Comparison of ENCODE assay signal across 11 mouse cellular contexts in the genomic region with DNA sequence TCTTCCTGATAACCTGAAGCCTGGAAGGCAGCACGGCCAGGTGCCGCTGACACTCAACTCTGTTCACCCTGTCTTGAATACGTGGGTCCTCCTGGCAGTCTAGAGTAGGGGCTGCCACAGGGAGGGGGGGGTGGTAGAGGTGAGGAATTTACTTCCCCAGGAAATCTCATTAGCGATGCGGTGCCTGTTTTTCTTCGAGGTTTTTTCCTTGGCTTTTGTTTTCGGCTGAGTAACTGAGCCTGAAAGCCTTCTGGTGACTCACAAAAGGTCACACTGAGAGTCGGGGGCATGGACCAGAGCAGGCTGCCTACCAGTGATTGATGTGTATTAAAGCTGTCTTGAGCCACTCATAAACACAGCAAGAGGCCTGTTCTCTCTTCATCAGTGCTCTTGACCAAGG.
DNase-seq lines count a peak whose midpoint lies in the region; ATAC-seq and TF ChIP-seq lines count a peak whose summit lies in the region.
"Had no signal": no experiment of that assay in that cellular context is flagged by ENCODE, and none has a peak within 500 bp of the region (broad histone marks: within the 10 kb centered on the region; RNA-seq: fewer than 3 reads in every experiment).

No protein-coding gene starts in this region.

- TF ChIP-seq CTCF in lung, embryonic 14.5 days (IDR thresholded peaks at IDR 0.05; ENCODE audit: low read depth), result no peak
- TF ChIP-seq CTCF in liver, postnatal 0 days (IDR thresholded peaks at IDR 0.05; ENCODE audit: low read depth), result no peak

- H3K4me1 ChIP-seq in lung, embryonic 14.5 days (ENCODE audit: insufficient read depth), result no peaks in the 10 kb centered on the region
- H3K4me1 ChIP-seq in liver, postnatal 0 days (ENCODE audit: insufficient read depth), result no peaks in the 10 kb centered on the region
- H3K4me1 ChIP-seq: stomach, embryonic 15.5 days had no signal

- no peaks in the 10 kb centered on the region for H3K36me3 ChIP-seq in lung, embryonic 14.5 days (ENCODE audit: insufficient read depth)
- H3K36me3 ChIP-seq in liver, postnatal 0 days (replicated peaks; ENCODE audit: insufficient read depth, low read length), result no peaks in the 10 kb centered on the region
- H3K36me3 ChIP-seq: stomach, embryonic 15.5 days had no signal

- no peak overlapping the region for H3K4me3 ChIP-seq in lung, embryonic 14.5 days (ENCODE audit: low read depth, low read length)
- H3K4me3 ChIP-seq in liver, postnatal 0 days (ENCODE audit: low read depth, low read length), result no peak overlapping the region
- H3K4me3 ChIP-seq: stomach, embryonic 15.5 days had no signal

- DNase-seq in adrenal gland, adult 2 months, result peak; percentile 38
- no peak for DNase-seq in adrenal gland, adult 18-20 months (ENCODE audit: low spot score in 2 of 2)
- DNase-seq in lung, embryonic 14.5 days, result peak; percentile 36
- DNase-seq in lung, adult 18-20 months, result no peak
- peak; percentile 84 for DNase-seq in mesoderm, embryonic 11.5 days (ENCODE audit: low read depth, low spot score)
- peak; percentile 42 for DNase-seq in retina, postnatal 1 day
- no peak for DNase-seq in frontal cortex, postnatal 10 days (ENCODE audit: low spot score in 2 of 2)
- no peak for DNase-seq in liver, postnatal 0 days
- DNase-seq: gastrocnemius, postnatal 36 days had no signal

- H3K4me2 ChIP-seq in lung, embryonic 14.5 days, result no peak overlapping the region
- no peak overlapping the region for H3K4me2 ChIP-seq in liver, postnatal 0 days (ENCODE audit: low read depth, low read length)
- H3K4me2 ChIP-seq: stomach, embryonic 15.5 days had no signal

- H3K9me3 ChIP-seq in lung, embryonic 14.5 days (ENCODE audit: low read depth, low read length), result no peaks in the 10 kb centered on the region
- no peaks in the 10 kb centered on the region for H3K9me3 ChIP-seq in liver, postnatal 0 days (ENCODE audit: low read length)
- H3K9me3 ChIP-seq: stomach, embryonic 15.5 days had no signal

- no peak for TF ChIP-seq EP300 in liver, postnatal 0 days (IDR thresholded peaks at IDR 0.05; ENCODE audit: low read depth)

- ATAC-seq in lung, embryonic 14.5 days (ENCODE audit: insufficient read depth), result peak; percentile 60; the same call in 1 of the 2 replicates
- ATAC-seq in liver, postnatal 0 days, result no peak
- ATAC-seq: inflammation-experienced regulatory T-cells, adult 6 months had no signal

- H3K27me3 ChIP-seq in lung, embryonic 14.5 days (ENCODE audit: insufficient read depth, low read length), result no peaks in the 10 kb centered on the region
- no peaks in the 10 kb centered on the region for H3K27me3 ChIP-seq in liver, postnatal 0 days (ENCODE audit: insufficient read depth, low read length)
- H3K27me3 ChIP-seq: stomach, embryonic 15.5 days had no signal

- WGBS in lung, embryonic 14.5 days, result 18% methylated on average over 8 of the region's 8 CpGs
- 28% methylated on average over 8 of the region's 8 CpGs for whole genome bisulfite sequencing in liver, postnatal 0 days (ENCODE audit: insufficient replicate concordance)

- H3K9ac ChIP-seq in lung, embryonic 14.5 days, result no peak overlapping the region
- no peak overlapping the region for H3K9ac ChIP-seq in liver, postnatal 0 days (replicated peaks)
- H3K9ac ChIP-seq: stomach, embryonic 15.5 days had no signal

- no peak overlapping the region for H3K27ac ChIP-seq in lung, embryonic 14.5 days (ENCODE audit: low read depth)
- no peak overlapping the region for H3K27ac ChIP-seq in liver, postnatal 0 days (ENCODE audit: low read depth)
- H3K27ac ChIP-seq: stomach, embryonic 15.5 days had no signal

Comparison
In these comparisons a context has a peak if more than half of its experiments do, and no peak if none do; other contexts are left out.
1. DNase-seq: peak in adrenal gland, adult 2 months (single experiment), lung, embryonic 14.5 days (single experiment), mesoderm, embryonic 11.5 days (single experiment) and retina, postnatal 1 day (single experiment); none in adrenal gland, adult 18-20 months (0 of 2), lung, adult 18-20 months (0 of 2), frontal cortex, postnatal 10 days (0 of 2) and liver, postnatal 0 days (single experiment).